Mouse (Mus musculus) erythroblast, adult 5-6 weeks (primary cell): Measurements from ENCODE around the gene Gnb1l. TPM values are rescaled to one million over a fixed set of nuclear protein-coding genes. Genes with fewer than 3 reads are reported as not detected.

Experiments used
- ATAC-seq: replicated peaks from 2 replicates; pipeline ENCODE4 v1.8.0; 2016; ENCODE audit warnings: moderate number of reproducible peaks, mild to moderate bottlenecking, moderate TSS enrichment, inconsistent platforms; ENCODE audit not compliant: poor library complexity, low FRiP score, severe bottlenecking
- total RNA-seq, 2 experiments: library from RNA; stranded (forward) in 1 of 2; stranded (reverse) in 1 of 2; fragments of 150-400 nt in 1 of 2; fragments of 200-764, 138-1000 nt in 1 of 2; gene quantifications; 2 replicates each; pipeline versions ENCODE4 v1.2.3 to v1.2.4; 2015 to 2017; ENCODE audit warnings: low replicate concordance in 2 of 2

The Gnb1l gene
- total RNA-seq, 2 experiments from 2014 or later = 0.94 to 10.6 TPM

GRCm38 (mm10) chr16:18583169-18583568 is 84.7 kb downstream of the Gnb1l start:
- no peak for ATAC-seq

GRCm38 (mm10) chr16:18583673-18584357 is 85.3 kb downstream of the Gnb1l start:
- no peak for ATAC-seq

GRCm38 (mm10) chr16:18584901-18585510 is 86.5 kb downstream of the Gnb1l start:
- ATAC-seq = no peak

GRCm38 (mm10) chr16:18585676-18586075 is 87.2 kb downstream of the Gnb1l start:
- ATAC-seq = no peak

- no peak for ATAC-seq
Measured at GRCm38 (mm10) chr16:18586076-18586905, 87.8 kb downstream of the Gnb1l start.

- no peak for ATAC-seq
Measured at GRCm38 (mm10) chr16:18586906-18587546, 88.5 kb downstream of the Gnb1l start.

GRCm38 (mm10) chr16:18587847-18588737 is 89.6 kb downstream of the Gnb1l start:
- ATAC-seq = no peak

- no peak for ATAC-seq
Measured at GRCm38 (mm10) chr16:18588738-18589055, 90.2 kb downstream of the Gnb1l start.

- ATAC-seq = no peak
Measured at GRCm38 (mm10) chr16:18589080-18589621, 90.6 kb downstream of the Gnb1l start.

- no peak for ATAC-seq
Measured at GRCm38 (mm10) chr16:18589804-18590790, 91.6 kb downstream of the Gnb1l start, which contains the start of gene Tbx1. Gene Tbx1 (minus strand): TSS chr16:18590671.

GRCm38 (mm10) chr16:18591047-18592018 is 92.8 kb downstream of the Gnb1l start:
- no peak for ATAC-seq

- no peak for ATAC-seq
Measured at GRCm38 (mm10) chr16:18593930-18594329, 95.4 kb downstream of the Gnb1l start.

- ATAC-seq = no peak
Measured at GRCm38 (mm10) chr16:18596255-18596654, 97.7 kb downstream of the Gnb1l start.

GRCm38 (mm10) chr16:18598006-18598405 is 99.5 kb downstream of the Gnb1l start:
- no peak for ATAC-seq

GRCm38 (mm10) chr16:18601447-18601846 is 102.9 kb downstream of the Gnb1l start:
- no peak for ATAC-seq

GRCm38 (mm10) chr16:18604267-18604701 is 105.8 kb downstream of the Gnb1l start:
- ATAC-seq = no peak

- no peak for ATAC-seq
Measured at GRCm38 (mm10) chr16:18605705-18606104, 107.2 kb downstream of the Gnb1l start.
